Mouse (Mus musculus) heart, adult 2 months (tissue): ENCODE data around the gene Msmb. TPM values are rescaled to one million over a fixed set of nuclear protein-coding genes. Genes with fewer than 3 reads are reported as not detected.
"Not testable (repeated sequence)": the region's sequence is repeated elsewhere in the genome, so short reads cannot be mapped to it uniquely, and the experiment has no call there.

Experiments
- DNase-seq, 2 experiments: peaks; one replicate each; pipeline ENCODE4 v3.0.0; 2021
- H3K27ac ChIP-seq: fragments of 200-600 bp; 2 replicates; pipeline ENCODE4 v1.8.1; 2022
- H3K27me3 ChIP-seq: fragments of 200-500 bp; 2 replicates; pipeline ENCODE4 v1.6.1; 2012; ENCODE audit warnings: mild to moderate bottlenecking, low read length, inconsistent platforms, mixed read lengths; ENCODE audit not compliant: control insufficient read depth, insufficient read depth
- H3K36me3 ChIP-seq: fragments of 200-500 bp; 2 replicates; pipeline ENCODE4 v1.6.1; 2012; ENCODE audit warnings: low read length, inconsistent platforms; ENCODE audit not compliant: control insufficient read depth, insufficient read depth
- H3K4me1 ChIP-seq: fragments of 200-500 bp; 2 replicates; pipeline ENCODE4 v1.6.1; 2011; ENCODE audit warnings: low read length; ENCODE audit not compliant: control insufficient read depth, insufficient read depth
- H3K4me3 ChIP-seq: fragments of 200-600 bp; 2 replicates; pipeline ENCODE4 v1.8.1; 2022
- H3K79me2 ChIP-seq: fragments of 200-500 bp; replicated peaks from 2 replicates; pipeline ENCODE4 v1.6.1; 2012; ENCODE audit warnings: mild to moderate bottlenecking, inconsistent platforms, low read length, moderate library complexity, mixed read lengths; ENCODE audit not compliant: control insufficient read depth, insufficient read depth
- H3K9ac ChIP-seq: fragments of 200-500 bp; 2 replicates; pipeline ENCODE4 v1.6.1; 2012; ENCODE audit warnings: low read depth, mild to moderate bottlenecking, control low read depth, inconsistent platforms, low read length, mixed read lengths
- CTCF ChIP-seq: fragments of 200-600 bp; IDR thresholded peaks from 2 replicates; pipeline ENCODE4 v1.8.1; 2022; ENCODE audit warnings: antibody characterized with exemption, mild to moderate bottlenecking, moderate library complexity
- EP300 ChIP-seq: fragments of 200-500 bp; IDR thresholded peaks from 2 replicates; pipeline ENCODE4 v1.6.1; 2011; ENCODE audit warnings: low read depth, low read length, control low read depth; ENCODE audit not compliant: insufficient read depth
- POLR2A ChIP-seq: fragments of 200-500 bp; IDR thresholded peaks from 2 replicates; pipeline ENCODE4 v1.6.1; 2011; ENCODE audit warnings: mild to moderate bottlenecking, low read depth, low read length, control low read depth; ENCODE audit not compliant: insufficient read depth
- WGBS: fragments of 180-500 bp; shearing (Covaris S2); methylation state at CpG from one replicate; pipeline ENCODE4 v1.1.7; 2018; 5-methylcytosine and 5-hydroxymethylcytosine counted together
- intact Hi-C: fragments of 180-260 bp; cut with DNase I; formaldehyde crosslinking; loops from one replicate; pipeline ENCODE4 v1.15.1; 2025
- polyA plus RNA-seq: library from polyadenylated mRNA; depleted of rRNA; stranded (reverse); fragments of >200 nt; gene quantifications from 2 replicates; pipeline ENCODE4 v1.2.3, GENCODE M21; 2012
- total RNA-seq, 2 experiments: library from RNA; stranded (reverse); gene quantifications; 2 replicates each; pipeline ENCODE4 v1.2.3; 2021

Gene Msmb
- total and polyA plus RNA-seq, 3 experiments: not detected

DNA sequence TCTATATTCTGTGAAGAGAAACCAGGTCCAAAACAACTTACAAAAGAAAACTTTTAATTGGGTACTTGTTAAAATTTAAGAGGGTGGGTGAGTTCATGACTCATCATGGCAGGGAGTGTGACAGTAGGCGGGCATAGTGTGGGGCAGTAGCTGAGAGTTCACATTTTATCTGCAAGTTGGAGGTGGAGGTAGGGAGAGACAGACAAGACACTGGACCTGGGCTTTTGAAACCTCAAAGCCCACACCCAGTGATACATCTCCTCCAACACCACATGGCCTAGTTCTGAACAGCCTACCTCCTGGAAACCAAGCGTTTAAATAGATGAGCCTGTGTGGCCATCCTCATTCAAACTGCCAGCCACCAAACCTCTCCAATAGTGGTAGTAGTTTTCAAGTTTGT is 33.5 kb downstream of the Msmb start:
- TF ChIP-seq EP300: no peak
- TF ChIP-seq CTCF: no peak
- no peak for TF ChIP-seq POLR2A
- Histone ChIP-seq H3K4me1 (no peaks in the 10 kb centered on the region), H3K9ac (no peak overlapping the region), H3K36me3 (peaks cover 9% of the 10 kb centered on the region), H3K79me2 (no peaks in the 10 kb centered on the region), H3K27ac (no peak overlapping the region), H3K27me3 (no peaks in the 10 kb centered on the region), H3K4me3 (no peak overlapping the region)
- WGBS: 85% methylated on average over 2 of the region's 2 CpGs
- DNase-seq: no peak
- intact Hi-C loops: no loop called here

DNA sequence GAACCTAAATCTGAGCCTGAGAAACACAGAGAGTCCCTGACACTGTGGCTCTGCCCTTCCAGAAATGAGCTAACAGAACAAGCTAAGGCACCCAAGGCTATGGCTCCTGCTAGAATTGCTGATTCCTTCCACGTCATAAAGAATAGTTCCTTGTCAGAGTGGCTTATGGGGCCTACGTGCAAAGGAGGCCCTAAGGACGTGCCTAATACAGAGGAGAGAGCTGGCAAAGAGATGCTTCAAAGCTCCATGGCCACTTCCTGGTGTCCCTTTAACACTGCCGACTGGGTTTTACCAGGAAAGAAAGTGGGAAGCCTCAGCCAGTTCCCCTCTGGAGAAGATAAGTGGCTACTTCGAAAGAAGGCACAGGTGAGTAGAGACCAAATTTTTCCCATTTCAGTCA is 34.8 kb downstream of the Msmb start:
- H3K9ac ChIP-seq, intact Hi-C loops, DNase-seq, H3K4me1 ChIP-seq, H3K27me3 ChIP-seq, H3K36me3 ChIP-seq, H3K4me3 ChIP-seq, H3K27ac ChIP-seq, H3K79me2 ChIP-seq: not testable (repeated sequence)
- 74% methylated on average over 5 of the region's 5 CpGs for WGBS

DNA sequence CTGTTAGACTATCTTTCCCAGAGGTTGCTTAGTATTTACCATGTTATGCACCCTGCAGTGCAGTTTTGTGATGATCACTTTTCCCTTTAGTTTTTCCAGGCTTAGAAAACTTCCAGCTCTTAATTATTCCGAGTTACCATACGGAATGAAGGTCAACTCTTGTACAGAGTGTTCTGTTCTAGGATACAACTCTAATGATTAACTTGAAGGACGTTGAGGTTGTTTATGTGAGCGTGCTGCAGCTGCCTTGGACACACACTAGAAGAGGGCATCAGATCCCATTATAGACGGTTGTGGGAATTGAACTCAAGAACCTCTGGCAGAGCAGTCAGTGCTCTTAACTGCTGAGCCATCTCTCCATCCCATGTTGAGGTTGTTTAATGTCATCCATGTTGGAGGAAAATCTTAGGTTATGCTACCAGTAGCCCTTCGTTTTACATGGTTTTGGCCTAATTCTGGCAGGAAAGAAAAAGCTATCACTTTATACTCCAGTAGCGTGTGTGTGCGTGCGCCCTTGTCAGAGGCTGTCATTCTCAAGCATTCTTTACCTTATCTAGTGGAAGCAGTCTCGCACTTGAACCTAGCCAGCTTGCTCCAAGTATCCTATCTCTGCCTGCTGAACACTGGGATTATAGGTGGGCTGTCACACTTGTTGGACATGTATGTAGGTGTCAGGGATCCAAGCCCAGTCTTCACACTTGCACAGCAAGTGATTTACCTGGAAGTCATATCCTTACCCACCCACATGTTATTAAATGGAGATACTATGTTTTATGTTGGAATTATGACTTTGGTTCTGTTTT is 37.8 kb downstream of the Msmb start:
- peaks cover 7% of the 10 kb centered on the region for H3K36me3 ChIP-seq
- DNase-seq: no peak
- intact Hi-C loops: no loop called here

DNA sequence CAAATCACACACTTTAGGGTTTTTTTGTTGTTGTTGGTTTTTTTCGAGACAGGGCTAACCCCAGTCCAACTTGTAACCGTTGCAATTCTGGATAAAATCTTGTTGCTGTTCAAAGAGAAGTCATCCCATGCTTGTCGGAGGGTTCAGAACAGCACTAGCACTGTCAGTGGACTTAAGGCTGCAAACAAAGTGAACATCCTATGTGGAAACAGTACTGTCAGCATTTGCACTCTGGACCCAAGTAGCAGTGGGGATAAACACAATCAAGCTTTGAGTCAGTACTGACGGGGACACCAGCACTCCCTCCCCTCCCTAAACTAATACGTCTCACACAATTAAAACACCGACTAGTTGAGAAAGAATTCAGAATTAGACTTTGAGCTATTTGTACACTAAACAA is 39.0 kb downstream of the Msmb start:
- H3K79me2 ChIP-seq: no peaks in the 10 kb centered on the region
- no peak for DNase-seq
- intact Hi-C loops: no loop called here
- peaks cover 7% of the 10 kb centered on the region for H3K36me3 ChIP-seq
- 84% methylated on average over 6 of the region's 6 CpGs for WGBS
- H3K4me1 ChIP-seq: no peaks in the 10 kb centered on the region
- no peak overlapping the region for H3K27ac ChIP-seq
- no peaks in the 10 kb centered on the region for H3K27me3 ChIP-seq
- TF ChIP-seq CTCF (no peak), EP300 (no peak), POLR2A (no peak)
- H3K4me3 ChIP-seq: no peak overlapping the region
- H3K9ac ChIP-seq: no peak overlapping the region

More for the DNA sequence above, 37.8 kb downstream of the Msmb start:
- Histone ChIP-seq H3K4me3 (no peak overlapping the region), H3K27ac (no peak overlapping the region), H3K9ac (no peak overlapping the region), H3K27me3 (no peaks in the 10 kb centered on the region), H3K4me1 (no peaks in the 10 kb centered on the region), H3K79me2 (no peaks in the 10 kb centered on the region)
- 75% methylated on average over 10 of the region's 10 CpGs for WGBS
- TF ChIP-seq EP300 (no peak), CTCF (no peak), POLR2A (no peak)

DNA sequence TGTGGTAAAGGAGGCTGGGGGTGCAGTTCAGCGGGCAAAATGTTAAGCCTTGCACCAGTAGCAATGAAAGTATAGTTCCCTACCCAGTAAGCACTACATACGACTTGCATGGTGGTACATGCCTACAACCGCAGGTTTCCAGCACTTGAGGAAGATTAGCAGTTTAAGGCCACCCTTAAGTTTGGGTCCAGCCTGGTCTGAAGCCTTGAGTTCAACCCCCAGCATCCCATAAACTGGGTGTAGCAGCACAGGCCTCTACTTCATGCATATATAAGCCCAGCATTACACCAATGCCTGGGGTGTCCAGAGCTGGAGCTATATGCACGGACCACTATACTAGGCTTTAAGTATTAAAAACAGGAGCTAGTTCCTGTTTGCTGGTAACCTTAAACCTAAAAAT is 42.0 kb downstream of the Msmb start:
- 94% methylated on average over 4 of the region's 4 CpGs for WGBS
- intact Hi-C loops: no loop called here

DNA sequence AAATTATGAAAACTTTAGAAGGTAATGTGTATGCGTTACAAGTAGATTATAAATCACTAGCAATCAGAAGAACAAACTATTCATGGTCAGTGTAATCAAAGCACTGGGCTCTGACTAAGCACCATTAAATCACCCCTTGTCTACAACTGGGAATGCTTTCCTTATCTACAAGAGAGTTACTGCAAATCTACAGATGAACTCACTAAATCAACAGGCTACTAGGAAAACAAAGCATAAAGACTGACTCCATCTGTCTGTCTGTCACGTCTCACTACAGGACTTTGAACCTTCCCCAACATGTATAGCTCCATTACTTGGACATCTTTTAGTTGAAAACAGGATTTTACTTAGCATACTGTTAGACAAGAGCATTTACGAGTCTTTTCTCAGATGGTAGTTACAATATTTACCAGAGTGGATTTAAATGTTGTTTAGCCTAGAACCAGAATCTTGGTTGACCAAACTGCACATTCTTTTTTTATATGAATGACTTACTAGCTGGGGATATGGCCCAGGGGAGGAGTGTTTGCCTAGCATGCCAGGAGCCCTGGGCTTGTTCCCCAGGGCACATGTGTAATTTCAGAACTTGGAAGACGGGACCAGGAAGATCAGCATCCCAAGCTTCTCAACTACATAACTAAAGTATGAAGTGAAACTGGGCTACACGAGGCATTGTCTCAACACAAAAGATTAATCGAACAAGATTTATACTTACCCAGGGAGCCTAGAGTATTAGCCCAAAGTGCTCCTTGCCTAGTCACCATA is 49.0 kb downstream of the Msmb start:
- intact Hi-C loops: loop anchor here (10.0 kb wide), 2 partner anchors 396 to 536 kb away; no protein-coding TSS in a partner anchor
- Histone ChIP-seq H3K9ac (no peak overlapping the region), H3K4me1 (peaks cover 1% of the 10 kb centered on the region; the same call in 1 of the 2 replicates), H3K36me3 (peaks cover 11% of the 10 kb centered on the region), H3K79me2 (no peaks in the 10 kb centered on the region), H3K4me3 (no peak overlapping the region), H3K27ac (no peak overlapping the region), H3K27me3 (no peaks in the 10 kb centered on the region)
- DNase-seq: no peak
- 63% methylated on average over 6 of the region's 6 CpGs for WGBS
- TF ChIP-seq CTCF: no peak
- no peak for TF ChIP-seq POLR2A
- no peak for TF ChIP-seq EP300

More for the DNA sequence above, 42.0 kb downstream of the Msmb start:
- no peak for DNase-seq
- H3K79me2 ChIP-seq: no peaks in the 10 kb centered on the region
- no peaks in the 10 kb centered on the region for H3K27me3 ChIP-seq
- H3K9ac ChIP-seq: no peak overlapping the region
- no peak for TF ChIP-seq EP300
- no peak for TF ChIP-seq CTCF
- no peak for TF ChIP-seq POLR2A
- no peak overlapping the region for H3K27ac ChIP-seq
- H3K4me1 ChIP-seq: no peaks in the 10 kb centered on the region
- no peak overlapping the region for H3K4me3 ChIP-seq
- H3K36me3 ChIP-seq: peaks cover 12% of the 10 kb centered on the region
